Mouse (Mus musculus): Measurements from ENCODE around the gene Mtmr14.

The Mtmr14 gene

DNA sequence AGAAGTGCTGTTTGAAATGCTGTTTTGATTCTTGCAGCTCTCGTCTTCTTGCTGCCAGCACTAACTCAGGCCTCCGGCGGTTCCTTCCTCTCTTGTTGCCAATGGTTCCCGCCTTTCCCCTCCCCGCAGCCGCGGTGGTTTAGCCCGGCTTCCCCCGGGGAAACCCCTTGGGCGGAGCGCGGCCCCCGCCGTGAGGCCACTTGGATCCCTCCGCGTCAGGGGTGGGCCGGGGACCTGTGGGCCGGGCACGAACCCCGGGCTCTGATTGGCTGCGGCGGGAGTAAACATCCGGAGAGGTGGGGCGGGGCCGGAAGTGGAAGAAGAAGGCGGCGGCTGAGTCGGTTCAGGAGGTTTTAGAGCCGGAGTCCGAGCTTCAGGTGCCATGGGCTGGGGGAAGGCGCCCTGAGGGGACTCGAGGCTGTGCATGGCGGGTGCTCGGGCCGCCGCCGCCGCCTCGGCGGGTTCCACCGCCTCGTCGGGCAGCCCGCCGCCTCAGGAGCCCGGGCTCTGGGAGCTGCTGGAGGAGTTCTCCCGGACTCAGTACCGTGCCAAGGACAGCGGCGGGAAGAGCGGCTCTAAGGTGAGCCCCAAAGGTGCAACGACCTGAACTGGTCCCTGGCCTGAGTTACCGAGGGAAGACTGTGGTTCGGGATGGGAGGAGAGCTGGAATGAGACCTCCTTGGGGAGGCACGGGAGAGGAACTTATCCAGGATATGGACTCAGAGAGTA, at the start of gene Mtmr14:
TSS of gene Mtmr14 (plus strand) at position 302 of the 729 bp plus-strand sequence.
- in situ Hi-C loops (cut with MseI, MboI) = no loop called here

- in situ Hi-C loops (cut with MseI, MboI) = no loop called here
These were observed 43.7 kb upstream of the Mtmr14 start for GRCm38 (mm10) chr6:113193765-113194460.

- in situ Hi-C loops (cut with MseI, MboI) = no loop called here
These were observed 43.2 kb upstream of the Mtmr14 start for GRCm38 (mm10) chr6:113194517-113194840.

DNA sequence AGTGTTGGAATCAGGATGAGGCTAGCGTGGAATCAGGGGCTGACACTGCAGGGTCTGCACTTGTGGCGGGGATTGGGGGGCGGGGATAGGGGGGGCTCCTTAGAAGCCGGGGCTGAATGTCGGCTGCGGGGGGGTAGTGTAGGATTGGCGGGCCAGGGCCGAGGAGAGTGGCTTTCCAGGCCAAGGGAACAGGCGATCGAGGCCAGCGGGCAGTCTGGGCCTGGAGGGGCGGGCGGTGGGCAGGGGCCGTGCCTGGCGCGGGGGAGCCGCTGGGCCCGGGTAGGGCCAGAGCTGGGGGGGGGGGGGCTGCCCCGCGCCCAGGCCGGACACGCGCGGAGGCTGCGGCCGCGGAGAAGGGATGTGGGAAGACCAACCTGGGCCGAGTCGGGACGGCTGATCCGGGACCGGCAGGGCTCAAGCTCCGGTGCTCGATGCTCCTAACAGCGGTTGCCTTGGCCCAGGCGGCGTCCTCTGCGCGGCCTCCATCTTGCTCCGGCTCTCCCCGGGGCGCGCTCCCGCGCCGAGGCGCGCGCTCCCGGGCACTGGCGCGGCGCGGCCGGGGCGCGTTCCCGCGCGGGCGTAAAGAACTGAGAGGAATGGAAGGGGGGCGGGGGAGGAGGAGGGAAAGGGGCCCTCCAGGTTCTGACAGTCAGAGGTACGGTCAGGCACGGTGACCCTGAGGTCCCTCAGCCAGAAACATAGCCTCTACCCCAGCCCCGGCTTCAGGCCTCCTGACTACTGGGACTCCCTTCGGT, 42.6 kb upstream of the Mtmr14 start, which contains the start of gene Lhfpl4:
TSS of gene Lhfpl4 (minus strand) at position 544 of the 755 bp plus-strand sequence.
- in situ Hi-C loops (cut with MseI, MboI) = no loop called here

- in situ Hi-C loops (cut with MseI, MboI) = no loop called here
These were observed 42.0 kb upstream of the Mtmr14 start for GRCm38 (mm10) chr6:113195596-113195992.

- in situ Hi-C loops (cut with MseI, MboI) = no loop called here
These were observed 21.4 kb upstream of the Mtmr14 start for GRCm38 (mm10) chr6:113216280-113216679.

GRCm38 (mm10) chr6:113225798-113226197, 11.8 kb upstream of the Mtmr14 start:
- in situ Hi-C loops (cut with MseI, MboI) = no loop called here

DNA sequence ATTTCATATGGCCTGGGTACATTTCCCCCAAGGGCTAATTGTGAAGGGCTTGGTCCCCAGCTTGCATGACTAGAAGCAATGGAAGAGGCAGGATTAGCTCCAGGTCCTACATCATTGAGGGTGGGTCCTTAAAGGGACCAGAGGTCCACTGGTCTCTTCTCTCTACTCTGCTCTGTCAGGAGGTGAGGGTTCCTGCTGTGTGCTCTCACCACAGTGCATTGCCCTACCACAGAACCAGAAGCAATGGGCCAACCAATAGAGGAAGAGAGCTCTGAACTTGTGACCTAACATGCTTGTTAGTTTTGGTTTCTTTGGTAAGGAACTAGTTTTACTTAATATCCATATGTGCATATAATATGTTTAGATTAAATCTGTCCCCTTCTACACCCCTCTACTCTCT, 10.9 kb upstream of the Mtmr14 start:
- in situ Hi-C loops (cut with MseI, MboI) = no loop called here

DNA sequence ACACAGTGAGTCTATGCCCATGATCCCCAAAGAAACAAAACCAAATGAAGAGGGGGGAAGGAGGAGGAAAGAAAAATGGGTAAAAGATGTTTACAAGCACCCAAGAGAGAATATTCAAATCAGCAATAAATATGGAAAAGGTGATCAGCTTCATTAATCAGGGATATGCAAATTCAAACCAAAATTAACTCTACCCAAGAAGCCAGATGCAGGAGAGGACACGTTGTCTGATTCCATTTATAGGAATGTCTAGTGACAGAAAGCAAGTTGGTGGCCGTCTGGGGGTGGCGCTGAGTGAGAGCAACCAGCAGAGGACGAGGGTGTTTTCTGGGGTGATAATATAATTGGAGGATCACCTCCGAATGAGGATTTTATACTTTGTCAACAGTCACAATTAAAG, 2.5 kb upstream of the Mtmr14 start:
- in situ Hi-C loops (cut with MseI, MboI) = no loop called here

DNA sequence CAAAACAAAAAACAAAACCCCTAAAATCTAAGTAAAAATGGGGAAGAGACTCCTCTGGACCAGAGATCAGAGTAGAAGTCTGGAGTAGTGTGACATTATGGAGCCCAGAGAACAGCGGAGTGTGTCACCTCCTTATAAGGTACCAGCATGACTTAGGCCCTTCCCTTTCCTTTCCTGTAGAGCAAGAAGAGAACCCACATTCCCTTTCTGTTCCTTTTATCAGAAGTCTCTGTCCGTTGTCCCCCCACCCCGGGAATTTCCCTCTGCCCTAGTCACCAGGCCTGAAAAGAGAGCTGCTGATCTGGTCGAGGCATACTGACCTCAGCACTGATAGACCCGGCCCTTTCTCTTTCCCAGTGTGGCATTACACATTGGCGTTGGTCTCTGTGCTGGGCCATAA, 799 bp downstream of the Mtmr14 start:
- in situ Hi-C loops (cut with MseI, MboI) = no loop called here

DNA sequence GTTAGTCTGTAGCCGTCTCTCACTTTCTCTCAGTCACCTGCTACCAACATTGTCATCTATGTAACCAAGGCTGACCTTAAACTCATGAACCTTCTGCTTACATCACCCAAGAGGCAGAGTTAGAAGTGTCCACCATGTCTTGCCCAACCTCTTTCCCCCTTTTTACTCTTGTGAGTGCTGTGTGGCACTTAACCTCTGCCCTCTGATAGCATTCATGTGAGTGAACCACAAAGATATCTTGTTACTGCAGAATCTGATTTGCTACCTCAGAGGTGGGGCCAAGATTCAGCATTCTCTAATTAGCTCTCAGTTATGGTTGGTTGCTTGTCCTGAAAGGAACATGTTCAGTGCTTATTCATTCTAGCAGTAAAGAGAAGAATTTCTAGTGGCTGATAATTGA, 5.1 kb downstream of the Mtmr14 start:
- in situ Hi-C loops (cut with MseI, MboI) = no loop called here

DNA sequence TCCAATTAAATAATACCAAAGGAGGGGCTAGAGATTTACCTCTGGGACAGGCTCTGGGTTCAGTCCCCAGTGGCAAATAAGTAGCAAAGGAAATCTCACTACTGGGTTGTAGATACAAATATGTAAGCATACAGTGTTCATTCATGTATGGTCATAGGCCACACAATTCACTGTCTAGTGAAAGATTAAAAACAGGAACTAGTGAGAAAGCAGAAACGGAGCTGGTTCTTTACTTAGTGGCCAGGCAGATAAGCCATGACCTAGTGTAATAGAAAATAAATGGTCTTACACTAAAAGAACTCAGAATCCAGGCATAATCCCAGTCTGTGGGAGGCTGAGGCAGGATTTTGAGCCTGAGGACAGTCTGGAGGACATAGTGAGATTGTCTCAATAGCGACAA, 7.9 kb downstream of the Mtmr14 start:
- in situ Hi-C loops (cut with MseI, MboI) = no loop called here

- in situ Hi-C loops (cut with MseI, MboI) = no loop called here
These were observed 13.1 kb downstream of the Mtmr14 start for GRCm38 (mm10) chr6:113250786-113251185.

GRCm38 (mm10) chr6:113251921-113252320, 14.3 kb downstream of the Mtmr14 start:
- in situ Hi-C loops (cut with MseI, MboI) = no loop called here

DNA sequence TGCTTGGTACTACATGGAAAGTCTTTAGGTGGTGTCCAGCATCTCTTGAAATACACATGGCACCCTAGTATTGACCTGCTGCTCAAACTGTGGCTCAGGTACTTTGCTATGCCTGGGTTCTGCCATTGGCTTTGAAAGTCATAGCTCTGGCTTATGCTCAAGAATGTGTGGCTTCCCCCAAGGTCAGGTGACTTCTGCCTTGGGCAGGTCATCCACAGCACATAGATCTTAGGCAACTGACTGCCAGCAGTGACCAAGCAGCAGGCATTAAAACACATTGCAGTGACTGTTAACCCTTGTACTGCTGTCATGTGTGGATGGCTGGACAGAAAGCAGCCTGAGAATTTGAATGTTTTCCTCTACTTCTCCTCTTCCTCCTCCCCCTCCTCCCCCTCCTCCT, 17.3 kb downstream of the Mtmr14 start:
- in situ Hi-C loops (cut with MseI, MboI) = no loop called here

- in situ Hi-C loops (cut with MseI, MboI) = no loop called here
These were observed 23.7 kb downstream of the Mtmr14 start for GRCm38 (mm10) chr6:113261174-113261858.

- in situ Hi-C loops (cut with MseI, MboI) = no loop called here
These were observed 25.9 kb downstream of the Mtmr14 start for GRCm38 (mm10) chr6:113263531-113263930.

DNA sequence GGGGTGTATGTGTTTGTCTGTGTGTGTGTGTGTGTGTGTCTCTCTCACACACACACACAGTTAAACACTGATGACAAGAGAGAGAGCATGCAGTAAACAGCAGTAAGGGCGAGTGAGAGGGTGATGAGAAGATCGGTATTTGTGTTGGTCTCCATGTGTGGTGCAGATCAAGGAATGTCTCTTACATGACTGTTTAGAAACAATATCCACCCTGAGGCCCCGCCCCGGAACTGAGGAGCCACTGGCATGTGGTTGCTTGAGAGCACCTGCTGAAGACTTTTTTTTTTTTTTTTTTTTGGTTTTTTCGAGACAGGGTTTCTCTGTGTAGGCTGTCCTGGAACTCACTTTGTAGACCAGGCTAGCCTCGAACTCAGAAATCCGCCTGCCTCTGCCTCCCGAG, 26.8 kb downstream of the Mtmr14 start:
- in situ Hi-C loops (cut with MseI, MboI) = no loop called here

GRCm38 (mm10) chr6:113266996-113267655, 29.5 kb downstream of the Mtmr14 start:
- in situ Hi-C loops (cut with MseI, MboI) = no loop called here

GRCm38 (mm10) chr6:113267988-113268387, 30.3 kb downstream of the Mtmr14 start:
- in situ Hi-C loops (cut with MseI, MboI) = no loop called here

- in situ Hi-C loops (cut with MseI, MboI) = no loop called here
These were observed 34.7 kb downstream of the Mtmr14 start for GRCm38 (mm10) chr6:113272365-113272764.
